Mouse (Mus musculus): Measurements from ENCODE around the gene Trim47. TPM values are rescaled to one million over a fixed set of nuclear protein-coding genes. Genes with fewer than 3 reads are reported as not detected.

The Trim47 gene
- polyA plus RNA-seq, 1 experiment, result 95.4 TPM

DNA sequence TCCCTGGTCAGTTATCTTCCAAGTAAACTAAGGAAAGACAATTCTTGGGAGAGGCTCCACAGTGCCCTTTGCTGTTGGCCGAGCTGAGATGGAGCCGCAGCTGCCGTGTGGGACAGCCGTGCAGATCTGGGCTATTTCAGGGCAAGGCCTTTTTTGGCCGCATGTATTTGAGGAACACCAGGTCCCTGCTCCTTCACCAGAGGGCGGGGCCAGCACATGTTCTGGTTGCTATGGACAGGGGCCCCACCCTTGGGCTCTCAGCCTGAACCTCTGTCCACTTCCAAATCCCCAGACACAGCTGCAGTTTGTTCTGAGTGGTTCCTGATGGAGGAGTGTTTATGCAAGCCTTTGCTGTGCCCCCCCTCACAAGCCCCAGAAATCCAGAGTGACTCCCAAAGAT lies 26.6 kb downstream of the Trim47 start:
- Histone ChIP-seq H3ac (ENCODE audit: control insufficient read depth, insufficient read length, low read depth) (no peak overlapping the region), H3K4me3 (ENCODE audit: insufficient read depth, poor library complexity, severe bottlenecking) (no peak overlapping the region), H3K79me2 (ENCODE audit: control insufficient read depth, insufficient read depth) (no peaks in the 10 kb centered on the region), H3K36me3 (ENCODE audit: control insufficient read depth, insufficient read depth) (peaks cover under 1% of the 10 kb centered on the region), H3K27me3 (ENCODE audit: control insufficient read depth, insufficient read depth, insufficient read length) (no peaks in the 10 kb centered on the region), H3K79me3 (ENCODE audit: low read depth) (no peaks in the 10 kb centered on the region)
- TF ChIP-seq MAX (IDR thresholded peaks at IDR 0.05), result no peak
- TF ChIP-seq FOSL1 (IDR thresholded peaks at IDR 0.05; ENCODE audit: insufficient read depth, low read length, poor library complexity, severe bottlenecking), result no peak
- no peak for TF ChIP-seq MYOD1 (IDR thresholded peaks at IDR 0.05; ENCODE audit: control insufficient read depth, insufficient read length, low read depth)
- no peak for TF ChIP-seq USF1 (IDR thresholded peaks at IDR 0.05; ENCODE audit: low read depth)
- TF ChIP-seq CEBPB (IDR thresholded peaks at IDR 0.05; ENCODE audit: low read depth), result no peak
- no peak for TF ChIP-seq CTCF (IDR thresholded peaks at IDR 0.05; ENCODE audit: control insufficient read depth, insufficient read depth, insufficient read length)
- TF ChIP-seq MYOG (IDR thresholded peaks at IDR 0.05; ENCODE audit: control insufficient read depth, extremely low read depth, insufficient read length), result no peak

DNA sequence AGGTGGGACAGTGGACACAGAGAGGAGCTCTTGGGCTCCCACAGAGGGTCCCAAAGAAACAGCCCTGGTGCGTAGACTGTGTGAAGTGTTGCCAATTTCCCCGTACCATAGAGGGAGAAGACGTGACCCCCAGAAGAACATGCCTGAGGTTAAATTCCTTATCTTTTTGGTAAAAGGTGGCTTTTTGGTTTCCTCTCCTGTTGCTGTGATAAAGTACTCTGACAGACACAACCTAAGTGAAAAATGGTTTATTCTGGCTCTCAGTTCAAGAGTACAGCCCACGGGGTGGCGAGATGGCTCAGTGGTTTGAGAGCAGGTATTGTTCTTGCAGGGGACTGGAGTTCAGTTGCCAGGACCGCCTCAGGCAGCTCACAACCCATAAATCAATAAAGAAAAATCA lies 27.5 kb downstream of the Trim47 start:
- Histone ChIP-seq H3K79me3 (ENCODE audit: low read depth) (no peaks in the 10 kb centered on the region), H3K4me3 (ENCODE audit: insufficient read depth, poor library complexity, severe bottlenecking) (no peak overlapping the region), H3K79me2 (ENCODE audit: control insufficient read depth, insufficient read depth) (no peaks in the 10 kb centered on the region), H3ac (ENCODE audit: control insufficient read depth, insufficient read length, low read depth) (no peak overlapping the region), H3K36me3 (ENCODE audit: control insufficient read depth, insufficient read depth) (no peaks in the 10 kb centered on the region), H3K27me3 (ENCODE audit: control insufficient read depth, insufficient read depth, insufficient read length) (no peaks in the 10 kb centered on the region)
- TF ChIP-seq MAX (IDR thresholded peaks at IDR 0.05) (no peak), CEBPB (IDR thresholded peaks at IDR 0.05; ENCODE audit: low read depth) (no peak), FOSL1 (IDR thresholded peaks at IDR 0.05; ENCODE audit: insufficient read depth, low read length, poor library complexity, severe bottlenecking) (no peak), USF1 (IDR thresholded peaks at IDR 0.05; ENCODE audit: low read depth) (no peak), CTCF (IDR thresholded peaks at IDR 0.05; ENCODE audit: control insufficient read depth, insufficient read depth, insufficient read length) (no peak), MYOD1 (IDR thresholded peaks at IDR 0.05; ENCODE audit: control insufficient read depth, insufficient read length, low read depth) (no peak), MYOG (IDR thresholded peaks at IDR 0.05; ENCODE audit: control insufficient read depth, extremely low read depth, insufficient read length) (no peak)

DNA sequence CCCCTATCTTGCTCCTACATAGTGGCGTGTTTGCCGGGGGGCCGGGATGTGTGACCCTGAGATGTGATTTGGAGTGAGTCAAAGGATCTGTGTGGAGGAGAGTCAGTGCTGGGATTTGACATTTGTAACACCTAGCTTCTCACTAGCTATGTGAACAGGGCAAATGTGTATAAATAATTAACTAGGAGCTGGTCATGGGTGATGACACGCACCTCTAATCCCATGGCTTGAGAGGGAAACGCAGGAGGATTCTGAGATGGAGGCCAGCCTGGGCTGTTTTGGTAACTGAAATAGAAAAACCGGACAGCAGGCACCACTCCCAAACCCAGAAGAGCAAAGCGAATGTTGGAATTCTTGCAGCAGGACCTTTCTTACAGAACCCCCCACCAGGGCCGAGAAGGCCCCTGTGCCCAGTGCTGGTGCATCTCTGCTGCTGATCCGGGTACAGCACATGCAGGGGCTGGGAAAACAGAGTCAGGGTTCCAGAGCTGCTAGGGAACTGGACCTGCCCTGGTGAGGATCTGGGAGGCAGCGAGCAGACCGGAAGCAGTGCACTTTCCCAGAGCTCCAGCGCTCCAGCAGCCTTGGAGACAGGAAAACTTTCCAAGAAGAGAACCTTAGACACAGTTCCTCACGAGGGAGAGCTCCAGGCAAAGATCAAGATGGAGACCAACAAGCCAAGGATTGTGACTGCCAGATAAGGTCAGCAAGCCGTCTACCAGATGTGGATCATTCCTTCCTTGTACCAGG lies 28.1 kb downstream of the Trim47 start:
- no peaks in the 10 kb centered on the region for H3K79me3 ChIP-seq (ENCODE audit: low read depth)
- H3K36me3 ChIP-seq (ENCODE audit: control insufficient read depth, insufficient read depth), result no peaks in the 10 kb centered on the region
- no peak overlapping the region for H3K4me3 ChIP-seq (ENCODE audit: insufficient read depth, poor library complexity, severe bottlenecking)
- H3ac ChIP-seq (ENCODE audit: control insufficient read depth, insufficient read length, low read depth), result no peak overlapping the region
- no peaks in the 10 kb centered on the region for H3K79me2 ChIP-seq (ENCODE audit: control insufficient read depth, insufficient read depth)
- TF ChIP-seq CTCF (IDR thresholded peaks at IDR 0.05; ENCODE audit: control insufficient read depth, insufficient read depth, insufficient read length) (no peak), MAX (IDR thresholded peaks at IDR 0.05) (no peak), MYOD1 (IDR thresholded peaks at IDR 0.05; ENCODE audit: control insufficient read depth, insufficient read length, low read depth) (no peak), USF1 (IDR thresholded peaks at IDR 0.05; ENCODE audit: low read depth) (no peak), FOSL1 (IDR thresholded peaks at IDR 0.05; ENCODE audit: insufficient read depth, low read length, poor library complexity, severe bottlenecking) (no peak), CEBPB (IDR thresholded peaks at IDR 0.05; ENCODE audit: low read depth) (no peak), MYOG (IDR thresholded peaks at IDR 0.05; ENCODE audit: control insufficient read depth, extremely low read depth, insufficient read length) (no peak)
- H3K27me3 ChIP-seq (ENCODE audit: control insufficient read depth, insufficient read depth, insufficient read length), result no peaks in the 10 kb centered on the region

DNA sequence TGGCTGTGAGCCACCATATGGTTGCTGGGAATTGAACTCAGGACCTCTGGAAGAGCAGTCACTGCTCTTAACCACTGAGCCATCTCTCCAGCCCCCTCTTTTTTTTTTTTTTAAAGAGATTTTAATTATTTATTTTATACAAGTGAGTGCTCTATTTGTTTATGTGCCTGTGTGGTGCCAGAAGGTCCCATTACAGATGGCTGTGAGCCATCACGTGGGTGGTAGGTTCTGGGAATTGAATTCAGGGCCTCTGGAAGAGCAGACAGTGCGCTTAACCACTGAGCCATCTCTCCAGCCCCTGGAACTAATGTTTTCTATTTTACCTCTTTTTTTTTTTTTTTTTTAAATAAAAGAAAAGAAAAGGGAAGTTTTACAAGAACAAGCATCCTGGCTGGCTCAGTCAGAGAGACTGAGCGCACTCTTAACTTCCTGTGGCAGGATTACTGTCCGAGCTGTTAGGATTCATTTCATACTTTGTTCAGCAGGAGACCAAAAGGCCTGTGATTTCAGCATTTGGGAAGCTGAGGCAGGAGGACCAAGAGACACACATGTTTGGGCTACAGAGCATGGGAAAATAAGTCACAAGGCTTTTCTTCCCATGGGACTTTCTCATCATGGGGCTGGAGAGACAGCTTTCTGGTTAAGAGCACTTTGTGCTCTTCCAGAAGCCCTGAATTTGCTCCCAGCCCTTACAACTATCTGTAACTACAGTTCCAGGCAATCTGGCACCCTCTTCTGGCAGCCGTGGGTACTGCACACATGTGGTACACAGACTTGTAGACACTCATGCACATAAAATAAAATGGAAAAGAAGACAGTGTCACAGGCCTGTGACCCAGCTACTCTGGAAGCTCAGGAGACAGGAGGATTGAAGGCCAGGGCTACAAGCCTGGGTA lies 30.5 kb downstream of the Trim47 start:
- no peak overlapping the region for H3ac ChIP-seq (ENCODE audit: control insufficient read depth, insufficient read length, low read depth)
- no peaks in the 10 kb centered on the region for H3K27me3 ChIP-seq (ENCODE audit: control insufficient read depth, insufficient read depth, insufficient read length)
- TF ChIP-seq USF1 (IDR thresholded peaks at IDR 0.05; ENCODE audit: low read depth), result no peak
- no peak for TF ChIP-seq CTCF (IDR thresholded peaks at IDR 0.05; ENCODE audit: control insufficient read depth, insufficient read depth, insufficient read length)
- no peak for TF ChIP-seq CEBPB (IDR thresholded peaks at IDR 0.05; ENCODE audit: low read depth)
- no peak for TF ChIP-seq FOSL1 (IDR thresholded peaks at IDR 0.05; ENCODE audit: insufficient read depth, low read length, poor library complexity, severe bottlenecking)
- no peak for TF ChIP-seq MAX (IDR thresholded peaks at IDR 0.05)
- TF ChIP-seq MYOG (IDR thresholded peaks at IDR 0.05; ENCODE audit: control insufficient read depth, extremely low read depth, insufficient read length), result no peak
- TF ChIP-seq MYOD1 (IDR thresholded peaks at IDR 0.05; ENCODE audit: control insufficient read depth, insufficient read length, low read depth), result no peak
- no peaks in the 10 kb centered on the region for H3K79me3 ChIP-seq (ENCODE audit: low read depth)
- no peak overlapping the region for H3K4me3 ChIP-seq (ENCODE audit: insufficient read depth, poor library complexity, severe bottlenecking)
- H3K79me2 ChIP-seq (ENCODE audit: control insufficient read depth, insufficient read depth), result no peaks in the 10 kb centered on the region
- no peaks in the 10 kb centered on the region for H3K36me3 ChIP-seq (ENCODE audit: control insufficient read depth, insufficient read depth)

DNA sequence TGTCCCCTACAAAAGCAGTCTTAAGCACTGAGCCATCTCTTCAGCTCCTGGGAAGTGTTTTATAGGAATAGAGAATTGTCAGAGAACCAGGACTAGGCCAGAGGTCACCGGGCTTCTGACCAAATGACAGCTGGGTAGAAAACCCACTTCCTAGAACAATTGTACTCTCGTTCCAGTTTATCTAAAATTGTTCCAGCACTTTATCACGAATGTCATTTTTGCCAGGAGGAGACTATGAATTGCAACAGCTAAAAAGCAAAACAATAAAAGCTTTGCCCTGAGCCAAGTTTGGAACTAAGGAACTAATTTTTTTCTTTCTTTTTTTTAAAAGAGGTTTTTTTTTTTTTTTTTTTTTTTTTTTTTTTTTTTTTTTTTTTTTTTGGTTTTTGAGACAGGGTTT lies 31.4 kb downstream of the Trim47 start:
- no peak overlapping the region for H3K4me3 ChIP-seq (ENCODE audit: insufficient read depth, poor library complexity, severe bottlenecking)
- H3ac ChIP-seq (ENCODE audit: control insufficient read depth, insufficient read length, low read depth), result no peak overlapping the region
- H3K79me3 ChIP-seq (ENCODE audit: low read depth), result no peaks in the 10 kb centered on the region
- H3K27me3 ChIP-seq (ENCODE audit: control insufficient read depth, insufficient read depth, insufficient read length), result no peaks in the 10 kb centered on the region
- H3K79me2 ChIP-seq (ENCODE audit: control insufficient read depth, insufficient read depth), result no peaks in the 10 kb centered on the region
- no peaks in the 10 kb centered on the region for H3K36me3 ChIP-seq (ENCODE audit: control insufficient read depth, insufficient read depth)
- TF ChIP-seq CEBPB (IDR thresholded peaks at IDR 0.05; ENCODE audit: low read depth), result no peak
- no peak for TF ChIP-seq MYOD1 (IDR thresholded peaks at IDR 0.05; ENCODE audit: control insufficient read depth, insufficient read length, low read depth)
- no peak for TF ChIP-seq USF1 (IDR thresholded peaks at IDR 0.05; ENCODE audit: low read depth)
- no peak for TF ChIP-seq FOSL1 (IDR thresholded peaks at IDR 0.05; ENCODE audit: insufficient read depth, low read length, poor library complexity, severe bottlenecking)
- no peak for TF ChIP-seq MAX (IDR thresholded peaks at IDR 0.05)
- TF ChIP-seq MYOG (IDR thresholded peaks at IDR 0.05; ENCODE audit: control insufficient read depth, extremely low read depth, insufficient read length), result no peak
- no peak for TF ChIP-seq CTCF (IDR thresholded peaks at IDR 0.05; ENCODE audit: control insufficient read depth, insufficient read depth, insufficient read length)

Data from C2C12 (cell line).